Mouse (Mus musculus): ENCODE results near the gene Ank2. TPM values are rescaled to one million over a fixed set of nuclear protein-coding genes. Genes with fewer than 3 reads are reported as not detected.
"Not testable (repeated sequence)": the region's sequence is repeated elsewhere in the genome, so short reads cannot be mapped to it uniquely, and the experiment has no call there.

Gene Ank2
- polyA plus RNA-seq, 1 experiment from 2014 or later: 30.8 TPM

GRCm38 (mm10) chr3:127321031-127321430 lies 178.1 kb downstream of the Ank2 start:
- not testable (repeated sequence) for ATAC-seq (replicated peaks; ENCODE audit: insufficient number of reproducible peaks, low FRiP score, low TSS enrichment); H3K4me3 ChIP-seq (ENCODE audit: low read depth, low read length); H3K4me1 ChIP-seq (ENCODE audit: control insufficient read depth, insufficient read depth, low read length); H3K27ac ChIP-seq (ENCODE audit: low read depth, low read length); H3K36me3 ChIP-seq (ENCODE audit: control insufficient read depth, insufficient read depth, low read length); H3K9me3 ChIP-seq (replicated peaks; ENCODE audit: control insufficient read depth, low read length); H3K4me2 ChIP-seq; H3K27me3 ChIP-seq (ENCODE audit: control insufficient read depth, insufficient read depth, low read length); H3K9ac ChIP-seq (ENCODE audit: low read depth, low read length)
- WGBS (ENCODE audit: insufficient replicate concordance): 79% methylated on average over 5 of the region's 5 CpGs

GRCm38 (mm10) chr3:127320311-127320710 lies 178.8 kb downstream of the Ank2 start:
- no peak for ATAC-seq (replicated peaks; ENCODE audit: insufficient number of reproducible peaks, low FRiP score, low TSS enrichment)
- Histone ChIP-seq H3K27me3 (ENCODE audit: control insufficient read depth, insufficient read depth, low read length) (no peaks in the 10 kb centered on the region), H3K9ac (ENCODE audit: low read depth, low read length) (no peak overlapping the region), H3K27ac (ENCODE audit: low read depth, low read length) (no peak overlapping the region), H3K36me3 (ENCODE audit: control insufficient read depth, insufficient read depth, low read length) (no peaks in the 10 kb centered on the region), H3K4me1 (ENCODE audit: control insufficient read depth, insufficient read depth, low read length) (no peaks in the 10 kb centered on the region), H3K4me3 (ENCODE audit: low read depth, low read length) (no peak overlapping the region), H3K9me3 (replicated peaks; ENCODE audit: control insufficient read depth, low read length) (no peaks in the 10 kb centered on the region), H3K4me2 (no peak overlapping the region)
- whole genome bisulfite sequencing (ENCODE audit: insufficient replicate concordance): 79% methylated on average over 8 of the region's 8 CpGs

GRCm38 (mm10) chr3:127317641-127318040 lies 181.5 kb downstream of the Ank2 start:
- WGBS (ENCODE audit: insufficient replicate concordance): 87% methylated on average over 6 of the region's 6 CpGs
- Histone ChIP-seq H3K27me3 (ENCODE audit: control insufficient read depth, insufficient read depth, low read length) (no peaks in the 10 kb centered on the region), H3K9ac (ENCODE audit: low read depth, low read length) (no peak overlapping the region), H3K36me3 (ENCODE audit: control insufficient read depth, insufficient read depth, low read length) (no peaks in the 10 kb centered on the region), H3K4me1 (ENCODE audit: control insufficient read depth, insufficient read depth, low read length) (no peaks in the 10 kb centered on the region), H3K9me3 (replicated peaks; ENCODE audit: control insufficient read depth, low read length) (no peaks in the 10 kb centered on the region), H3K4me2 (no peak overlapping the region), H3K27ac (ENCODE audit: low read depth, low read length) (no peak overlapping the region), H3K4me3 (ENCODE audit: low read depth, low read length) (no peak overlapping the region)
- ATAC-seq (replicated peaks; ENCODE audit: insufficient number of reproducible peaks, low FRiP score, low TSS enrichment): no peak

- Histone ChIP-seq H3K27ac (ENCODE audit: low read depth, low read length) (no peak overlapping the region), H3K4me1 (ENCODE audit: control insufficient read depth, insufficient read depth, low read length) (no peaks in the 10 kb centered on the region), H3K9me3 (replicated peaks; ENCODE audit: control insufficient read depth, low read length) (no peaks in the 10 kb centered on the region), H3K4me3 (ENCODE audit: low read depth, low read length) (no peak overlapping the region), H3K27me3 (ENCODE audit: control insufficient read depth, insufficient read depth, low read length) (no peaks in the 10 kb centered on the region), H3K4me2 (no peak overlapping the region), H3K9ac (ENCODE audit: low read depth, low read length) (no peak overlapping the region), H3K36me3 (ENCODE audit: control insufficient read depth, insufficient read depth, low read length) (no peaks in the 10 kb centered on the region)
- WGBS (ENCODE audit: insufficient replicate concordance): 90% methylated on average over 2 of the region's 2 CpGs
- ATAC-seq (replicated peaks; ENCODE audit: insufficient number of reproducible peaks, low FRiP score, low TSS enrichment): no peak
Measured at GRCm38 (mm10) chr3:127316717-127317116, 182.4 kb downstream of the Ank2 start.

GRCm38 (mm10) chr3:127311521-127311920 lies 187.6 kb downstream of the Ank2 start:
- H3K27me3 ChIP-seq (ENCODE audit: control insufficient read depth, insufficient read depth, low read length): no peaks in the 10 kb centered on the region
- H3K4me2 ChIP-seq: no peak overlapping the region
- ATAC-seq (replicated peaks; ENCODE audit: insufficient number of reproducible peaks, low FRiP score, low TSS enrichment): no peak
- no peaks in the 10 kb centered on the region for H3K36me3 ChIP-seq (ENCODE audit: control insufficient read depth, insufficient read depth, low read length)
- H3K27ac ChIP-seq (ENCODE audit: low read depth, low read length): no peak overlapping the region
- H3K4me3 ChIP-seq (ENCODE audit: low read depth, low read length): no peak overlapping the region
- WGBS (ENCODE audit: insufficient replicate concordance): 78% methylated on average over 6 of the region's 6 CpGs
- no peaks in the 10 kb centered on the region for H3K4me1 ChIP-seq (ENCODE audit: control insufficient read depth, insufficient read depth, low read length)
- no peaks in the 10 kb centered on the region for H3K9me3 ChIP-seq (replicated peaks; ENCODE audit: control insufficient read depth, low read length)
- H3K9ac ChIP-seq (ENCODE audit: low read depth, low read length): no peak overlapping the region

GRCm38 (mm10) chr3:127310079-127310478 lies 189.1 kb downstream of the Ank2 start:
- Histone ChIP-seq H3K4me3 (ENCODE audit: low read depth, low read length) (no peak overlapping the region), H3K27ac (ENCODE audit: low read depth, low read length) (no peak overlapping the region), H3K9ac (ENCODE audit: low read depth, low read length) (no peak overlapping the region), H3K36me3 (ENCODE audit: control insufficient read depth, insufficient read depth, low read length) (no peaks in the 10 kb centered on the region), H3K9me3 (replicated peaks; ENCODE audit: control insufficient read depth, low read length) (no peaks in the 10 kb centered on the region), H3K4me1 (ENCODE audit: control insufficient read depth, insufficient read depth, low read length) (no peaks in the 10 kb centered on the region), H3K4me2 (no peak overlapping the region), H3K27me3 (ENCODE audit: control insufficient read depth, insufficient read depth, low read length) (no peaks in the 10 kb centered on the region)
- WGBS (ENCODE audit: insufficient replicate concordance): 63% methylated on average over 3 of the region's 3 CpGs
- no peak for ATAC-seq (replicated peaks; ENCODE audit: insufficient number of reproducible peaks, low FRiP score, low TSS enrichment)

GRCm38 (mm10) chr3:127303957-127304553 lies 195.1 kb downstream of the Ank2 start:
- Histone ChIP-seq H3K4me3 (ENCODE audit: low read depth, low read length) (no peak overlapping the region), H3K27me3 (ENCODE audit: control insufficient read depth, insufficient read depth, low read length) (no peaks in the 10 kb centered on the region), H3K36me3 (ENCODE audit: control insufficient read depth, insufficient read depth, low read length) (no peaks in the 10 kb centered on the region), H3K4me1 (ENCODE audit: control insufficient read depth, insufficient read depth, low read length) (no peaks in the 10 kb centered on the region), H3K4me2 (no peak overlapping the region), H3K27ac (ENCODE audit: low read depth, low read length) (no peak overlapping the region), H3K9ac (ENCODE audit: low read depth, low read length) (no peak overlapping the region), H3K9me3 (replicated peaks; ENCODE audit: control insufficient read depth, low read length) (no peaks in the 10 kb centered on the region)
- WGBS (ENCODE audit: insufficient replicate concordance): 66% methylated on average over 6 of the region's 6 CpGs
- ATAC-seq (replicated peaks; ENCODE audit: insufficient number of reproducible peaks, low FRiP score, low TSS enrichment): no peak

GRCm38 (mm10) chr3:127303041-127303440 lies 196.1 kb downstream of the Ank2 start:
- Histone ChIP-seq H3K4me3 (ENCODE audit: low read depth, low read length) (no peak overlapping the region), H3K9me3 (replicated peaks; ENCODE audit: control insufficient read depth, low read length) (no peaks in the 10 kb centered on the region), H3K9ac (ENCODE audit: low read depth, low read length) (no peak overlapping the region), H3K4me2 (no peak overlapping the region), H3K36me3 (ENCODE audit: control insufficient read depth, insufficient read depth, low read length) (no peaks in the 10 kb centered on the region), H3K27me3 (ENCODE audit: control insufficient read depth, insufficient read depth, low read length) (no peaks in the 10 kb centered on the region), H3K27ac (ENCODE audit: low read depth, low read length) (no peak overlapping the region), H3K4me1 (ENCODE audit: control insufficient read depth, insufficient read depth, low read length) (no peaks in the 10 kb centered on the region)
- WGBS (ENCODE audit: insufficient replicate concordance): 62% methylated on average over 4 of the region's 4 CpGs
- no peak for ATAC-seq (replicated peaks; ENCODE audit: insufficient number of reproducible peaks, low FRiP score, low TSS enrichment)

- Histone ChIP-seq H3K4me2 (no peak overlapping the region), H3K4me3 (ENCODE audit: low read depth, low read length) (no peak overlapping the region), H3K36me3 (ENCODE audit: control insufficient read depth, insufficient read depth, low read length) (no peaks in the 10 kb centered on the region), H3K9me3 (replicated peaks; ENCODE audit: control insufficient read depth, low read length) (no peaks in the 10 kb centered on the region), H3K27me3 (ENCODE audit: control insufficient read depth, insufficient read depth, low read length) (no peaks in the 10 kb centered on the region), H3K4me1 (ENCODE audit: control insufficient read depth, insufficient read depth, low read length) (peaks cover 3% of the 10 kb centered on the region; the same call in 1 of the 2 replicates), H3K9ac (ENCODE audit: low read depth, low read length) (no peak overlapping the region), H3K27ac (ENCODE audit: low read depth, low read length) (no peak overlapping the region)
- ATAC-seq (replicated peaks; ENCODE audit: insufficient number of reproducible peaks, low FRiP score, low TSS enrichment): no peak
Measured at GRCm38 (mm10) chr3:127300790-127301189, 198.4 kb downstream of the Ank2 start.

All from heart, embryonic 11.5 days (tissue).